Mouse (Mus musculus) heart, embryonic 16.5 days (tissue): Measurements from ENCODE around the gene Stx1b. TPM values are rescaled to one million over a fixed set of nuclear protein-coding genes. Genes with fewer than 3 reads are reported as not detected.
A peak's percentile ranks its signal among the peaks of the same experiment; 100 is the strongest.
"Not testable (repeated sequence)": the region's sequence is repeated elsewhere in the genome, so short reads cannot be mapped to it uniquely, and the experiment has no call there.

Source experiments
- ATAC-seq: fragments of 200-750 bp; cut with Nextera tagmentation; replicated peaks from 2 replicates; pipeline ENCODE4 v1.8.0; 2017; ENCODE audit warnings: moderate number of reproducible peaks; ENCODE audit not compliant: insufficient read depth, low FRiP score; ENCODE audit errors: extremely low read depth
- H3K27ac ChIP-seq: fragments of 300-500 bp; sonication (generic); 2 replicates; pipeline ENCODE4 v1.5.1; 2014; ENCODE audit warnings: mild to moderate bottlenecking, low read length, control low read depth, moderate library complexity
- H3K27me3 ChIP-seq: fragments of 300-500 bp; sonication (generic); 2 replicates; pipeline ENCODE4 v1.6.1; 2014; ENCODE audit warnings: low read length, mixed read lengths; ENCODE audit not compliant: control insufficient read depth, insufficient read depth
- H3K36me3 ChIP-seq: fragments of 300-500 bp; sonication (generic); 2 replicates; pipeline ENCODE4 v1.6.1; 2014; ENCODE audit not compliant: control insufficient read depth, insufficient read depth
- H3K4me1 ChIP-seq: fragments of 300-500 bp; sonication (generic); 2 replicates; pipeline ENCODE4 v1.6.1; 2014; ENCODE audit warnings: low read length, mixed read lengths; ENCODE audit not compliant: control insufficient read depth, insufficient read depth
- H3K4me2 ChIP-seq: fragments of 300-500 bp; sonication (generic); 2 replicates; pipeline ENCODE4 v1.6.1; 2014; ENCODE audit warnings: low read depth, mild to moderate bottlenecking, control low read depth, low read length
- H3K4me3 ChIP-seq: fragments of 300-500 bp; sonication (generic); 2 replicates; pipeline ENCODE4 v1.5.1; 2014; ENCODE audit warnings: mild to moderate bottlenecking, control low read depth, low read length
- H3K9ac ChIP-seq: fragments of 300-500 bp; sonication (generic); 2 replicates; pipeline ENCODE4 v1.6.1; 2014; ENCODE audit warnings: low read length, control low read depth
- H3K9me3 ChIP-seq: fragments of 300-500 bp; sonication (generic); replicated peaks from 2 replicates; pipeline ENCODE4 v1.6.1; 2016; ENCODE audit warnings: low read length; ENCODE audit not compliant: control insufficient read depth
- WGBS: fragments of 180-500 bp; shearing (Covaris S2); extraction: QIAGEN DNeasy Blood & Tissue Kit; methylation state at CpG from one replicate; pipeline ENCODE4 v1.1.7; 2014; 5-methylcytosine and 5-hydroxymethylcytosine counted together
- polyA plus RNA-seq: library from polyadenylated mRNA; unstranded; fragments of >200 nt; fragmentation: Nextera tagmentation; extraction: Ambion mirVana; gene quantifications from 2 replicates; pipeline ENCODE4 v1.2.1, GENCODE M21; 2015

Gene Stx1b
- polyA plus RNA-seq, 1 experiment from 2014 or later: 1.3 TPM

DNA sequence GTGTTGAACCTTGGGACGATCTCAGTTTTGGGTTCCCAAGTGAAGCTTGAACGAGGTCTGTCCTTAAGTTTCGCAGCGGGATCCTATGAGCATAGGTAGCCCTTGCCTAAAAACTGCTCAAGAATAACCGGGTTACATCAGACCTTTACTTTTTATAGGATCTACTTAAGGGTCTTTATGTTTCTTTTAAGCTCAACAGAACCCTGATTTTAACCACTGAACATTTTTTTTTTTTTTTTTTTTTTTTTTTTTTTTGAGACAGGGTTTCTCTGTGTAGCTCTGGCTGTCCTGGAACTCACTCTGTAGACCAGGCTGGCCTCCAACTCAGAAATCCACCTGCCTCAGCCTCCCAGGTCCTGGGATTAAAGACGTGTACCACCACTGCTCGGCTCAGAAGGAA, 48.5 kb downstream of the Stx1b start:
- ATAC-seq, H3K27me3 ChIP-seq, H3K9me3 ChIP-seq: not testable (repeated sequence)
- Histone ChIP-seq H3K9ac (peak overlapping the region; percentile 93), H3K4me3 (peak overlapping the region; percentile 78), H3K4me1 (peaks cover 11% of the 10 kb centered on the region), H3K27ac (peak overlapping the region; percentile 99), H3K4me2 (peak overlapping the region; percentile 76), H3K36me3 (peaks cover 12% of the 10 kb centered on the region)
- WGBS: 70% methylated on average over 7 of the region's 7 CpGs

DNA sequence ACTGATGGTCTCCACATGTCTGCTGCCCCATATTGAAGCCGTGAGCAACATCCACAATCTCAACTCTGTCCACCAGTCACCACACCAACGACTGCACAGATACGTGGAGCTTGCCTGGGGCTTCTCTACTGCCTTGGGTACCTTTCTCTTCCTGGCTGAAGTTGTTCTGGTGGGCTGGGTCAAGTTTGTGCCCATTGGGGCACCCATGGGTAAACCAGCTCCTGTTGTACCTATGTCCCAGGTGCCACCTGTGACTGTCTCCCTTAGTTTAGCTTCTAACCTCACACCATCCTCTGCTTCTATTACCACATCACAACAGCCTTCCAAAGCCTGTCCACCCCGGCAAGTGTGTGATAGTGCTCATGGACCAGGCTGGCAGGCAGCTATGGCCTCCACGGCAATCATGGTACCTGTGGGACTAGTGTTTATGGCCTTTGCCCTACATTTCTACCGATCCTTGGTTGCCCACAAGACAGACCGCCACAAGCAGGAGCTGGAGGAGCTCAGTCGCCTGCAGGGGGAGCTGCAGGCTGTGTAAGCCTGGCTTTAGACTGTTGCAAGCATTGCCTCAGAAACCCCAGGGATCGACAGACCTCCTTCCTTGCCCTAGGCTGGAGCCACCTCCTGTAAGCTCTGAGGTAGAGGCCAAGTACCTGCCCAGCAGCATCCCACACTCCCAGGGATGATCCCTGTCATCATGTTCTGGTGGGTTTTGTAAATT, 50.5 kb downstream of the Stx1b start:
- no peak for ATAC-seq
- H3K9ac ChIP-seq: no peak overlapping the region
- H3K36me3 ChIP-seq: no peaks in the 10 kb centered on the region
- H3K4me3 ChIP-seq: no peak overlapping the region
- no peak overlapping the region for H3K27ac ChIP-seq
- WGBS: 44% methylated on average over 9 of the region's 9 CpGs
- H3K9me3 ChIP-seq: no peaks in the 10 kb centered on the region
- peaks cover 17% of the 10 kb centered on the region for H3K4me1 ChIP-seq
- H3K4me2 ChIP-seq: no peak overlapping the region
- H3K27me3 ChIP-seq: no peaks in the 10 kb centered on the region

DNA sequence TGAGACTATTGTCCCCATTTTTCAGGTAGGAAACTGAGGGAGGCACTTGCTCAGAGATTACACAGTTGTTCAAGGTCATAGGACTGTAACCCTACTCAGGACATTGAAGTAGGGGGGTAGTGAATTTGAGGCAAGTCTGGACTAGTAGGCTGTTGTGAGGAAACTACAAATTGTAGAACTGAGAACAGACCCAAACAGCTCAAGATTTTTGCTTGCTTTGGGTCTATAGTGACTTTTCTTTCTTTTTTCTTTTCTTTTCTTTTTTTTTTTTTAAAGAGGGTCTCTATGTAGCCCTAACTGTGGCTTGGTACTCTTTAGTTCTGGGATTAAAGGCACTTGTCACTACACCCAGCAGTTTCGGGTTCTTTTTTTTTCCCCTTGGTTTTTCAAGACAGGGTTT, 51.8 kb downstream of the Stx1b start:
- peaks cover 6% of the 10 kb centered on the region for H3K36me3 ChIP-seq
- H3K4me1 ChIP-seq: peaks cover 8% of the 10 kb centered on the region
- no peak overlapping the region for H3K27ac ChIP-seq
- ATAC-seq: no peak
- H3K9me3 ChIP-seq: no peaks in the 10 kb centered on the region
- no peak overlapping the region for H3K4me2 ChIP-seq
- 86% methylated on average over 1 of the region's 1 CpGs for WGBS
- no peaks in the 10 kb centered on the region for H3K27me3 ChIP-seq
- H3K4me3 ChIP-seq: no peak overlapping the region
- H3K9ac ChIP-seq: no peak overlapping the region

DNA sequence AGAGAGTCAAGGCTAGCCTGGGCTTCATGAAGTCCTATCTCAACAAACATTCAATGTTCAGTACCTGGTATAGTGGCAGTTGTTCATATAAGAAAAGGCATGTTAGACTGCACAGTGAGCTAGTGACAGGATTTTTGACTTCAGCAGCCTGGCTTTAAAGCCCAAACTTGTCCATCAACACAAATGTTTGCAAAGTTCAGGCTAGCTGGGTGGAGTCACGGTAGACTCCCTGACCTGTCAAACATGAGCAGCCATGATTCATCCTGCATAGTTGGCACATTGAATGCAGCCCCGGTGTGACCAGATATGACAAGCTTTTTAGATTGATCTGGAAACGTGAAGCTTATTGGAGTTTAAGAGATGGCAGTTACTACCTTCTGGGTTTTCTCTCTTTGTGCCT, 52.3 kb downstream of the Stx1b start:
- Histone ChIP-seq H3K9me3 (no peaks in the 10 kb centered on the region), H3K27ac (no peak overlapping the region), H3K4me1 (peaks cover 8% of the 10 kb centered on the region), H3K4me3 (no peak overlapping the region), H3K9ac (no peak overlapping the region), H3K4me2 (no peak overlapping the region), H3K36me3 (peaks cover 6% of the 10 kb centered on the region), H3K27me3 (no peaks in the 10 kb centered on the region)
- no peak for ATAC-seq
- 66% methylated on average over 3 of the region's 3 CpGs for WGBS

DNA sequence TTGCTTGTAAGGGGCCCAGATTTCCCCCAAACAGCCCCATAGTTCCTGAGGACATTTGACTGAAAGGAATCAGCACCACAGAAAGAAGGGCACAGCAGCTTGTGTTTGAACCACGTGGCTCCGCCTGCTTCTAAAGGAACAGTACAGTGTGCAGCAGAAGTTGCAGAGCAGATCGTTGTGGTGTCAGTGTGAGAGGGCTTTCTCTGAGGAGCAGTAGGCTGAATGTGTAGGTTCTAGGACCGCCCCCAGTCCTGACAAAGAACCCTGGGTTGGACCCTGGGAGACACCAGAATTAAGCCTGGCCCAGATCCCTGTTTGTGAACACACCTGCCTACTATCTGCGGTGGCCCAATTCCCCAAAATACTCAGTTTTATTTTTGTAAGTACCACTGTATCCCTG, 53.1 kb downstream of the Stx1b start:
- Histone ChIP-seq H3K4me1 (peaks cover 8% of the 10 kb centered on the region), H3K27me3 (no peaks in the 10 kb centered on the region), H3K9ac (no peak overlapping the region), H3K4me3 (peak overlapping the region; percentile 69; the same call in 1 of the 2 replicates), H3K4me2 (peak overlapping the region; percentile 85; the same call in 1 of the 2 replicates), H3K27ac (no peak overlapping the region), H3K9me3 (no peaks in the 10 kb centered on the region), H3K36me3 (peaks cover 6% of the 10 kb centered on the region)
- ATAC-seq: no peak
- 61% methylated on average over 5 of the region's 5 CpGs for WGBS

DNA sequence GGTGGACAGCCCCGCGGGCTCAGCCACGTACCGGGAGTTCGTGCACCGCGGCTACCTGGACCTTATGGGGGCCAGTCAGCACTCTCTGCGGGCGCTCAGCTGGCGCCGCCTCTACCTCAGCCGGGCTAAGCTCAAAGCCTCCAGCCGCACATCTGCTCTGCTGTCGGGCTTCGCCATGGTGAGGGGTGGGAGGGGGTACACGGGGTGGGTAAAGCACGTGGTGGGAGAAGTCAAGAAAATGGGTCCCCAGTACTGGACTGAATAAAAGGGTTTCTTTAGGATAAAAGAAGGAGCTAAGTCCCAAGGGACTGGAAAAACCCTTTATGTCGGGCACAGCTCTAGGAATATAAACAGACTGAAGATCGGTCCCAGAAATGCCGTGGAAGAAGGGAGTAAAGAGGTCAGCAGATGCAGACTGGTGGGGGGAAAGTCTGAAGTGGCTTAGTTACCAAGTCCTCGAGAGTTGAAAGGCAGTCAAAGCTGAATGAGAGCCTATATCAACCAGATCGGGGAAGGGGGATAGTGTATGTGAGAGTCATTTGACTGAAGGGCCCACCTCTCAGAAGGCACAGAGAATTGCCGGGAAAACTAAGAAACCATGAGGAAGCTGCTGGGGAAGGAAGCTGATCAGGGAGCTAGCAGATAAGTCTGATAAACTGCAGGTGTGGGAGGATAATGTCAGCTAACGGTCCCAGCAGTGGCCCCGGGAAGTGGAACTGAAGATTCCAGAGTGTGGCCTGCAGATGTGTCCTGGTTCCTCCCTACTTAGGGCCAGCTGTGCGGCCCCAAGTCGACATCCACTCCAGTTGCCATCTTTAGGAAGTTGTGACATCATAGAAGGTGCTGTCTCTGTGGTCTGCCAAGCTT, 54.1 kb downstream of the Stx1b start:
- peak; percentile 16; the same call in 1 of the 2 replicates for ATAC-seq
- Histone ChIP-seq H3K9me3 (no peaks in the 10 kb centered on the region), H3K4me3 (peak overlapping the region; percentile 69), H3K36me3 (peaks cover 9% of the 10 kb centered on the region), H3K4me1 (peaks cover 6% of the 10 kb centered on the region; the same call in 1 of the 2 replicates), H3K27me3 (no peaks in the 10 kb centered on the region), H3K27ac (peak overlapping the region; percentile 84), H3K9ac (peak overlapping the region; percentile 85), H3K4me2 (peak overlapping the region; percentile 85)
- WGBS: under 1% methylated on average over 27 of the region's 27 CpGs

DNA sequence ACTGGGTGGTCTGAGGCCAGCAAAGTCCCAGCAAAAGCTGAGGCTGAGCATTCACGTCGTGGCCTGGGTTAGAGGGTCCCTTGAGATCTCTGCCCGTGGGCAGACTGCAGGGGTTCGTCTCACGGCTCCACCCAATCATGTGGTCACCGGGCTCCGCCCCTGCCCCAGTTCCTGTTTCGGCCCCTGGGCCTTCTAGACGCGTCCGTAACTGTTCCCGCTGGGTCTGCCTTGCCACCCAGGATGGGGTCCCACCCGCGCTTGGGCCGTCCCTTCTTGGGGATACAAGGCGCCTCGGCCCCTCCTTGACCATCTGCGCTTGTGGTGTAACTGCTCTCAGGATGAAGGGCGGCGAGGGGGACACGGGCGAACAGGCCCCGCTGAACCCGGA, 54.7 kb downstream of the Stx1b start, which contains the start of gene Orai3:
Gene Orai3, plus strand, starts transcription at position 165 of the 388 bp plus-strand sequence.
- H3K27me3 ChIP-seq: no peaks in the 10 kb centered on the region
- ATAC-seq: peak; percentile 74
- peak within 1 kb of the TSS; percentile 85 for H3K4me2 ChIP-seq
- peaks cover 6% of the 10 kb centered on the region; the same call in 1 of the 2 replicates for H3K4me1 ChIP-seq
- no peaks in the 10 kb centered on the region for H3K9me3 ChIP-seq
- H3K4me3 ChIP-seq: peak within 1 kb of the TSS; percentile 69
- peaks cover 12% of the 10 kb centered on the region for H3K36me3 ChIP-seq
- under 1% methylated on average over 24 of the region's 24 CpGs for WGBS
- H3K27ac ChIP-seq: peak within 1 kb of the TSS; percentile 84
- peak within 1 kb of the TSS; percentile 85 for H3K9ac ChIP-seq

DNA sequence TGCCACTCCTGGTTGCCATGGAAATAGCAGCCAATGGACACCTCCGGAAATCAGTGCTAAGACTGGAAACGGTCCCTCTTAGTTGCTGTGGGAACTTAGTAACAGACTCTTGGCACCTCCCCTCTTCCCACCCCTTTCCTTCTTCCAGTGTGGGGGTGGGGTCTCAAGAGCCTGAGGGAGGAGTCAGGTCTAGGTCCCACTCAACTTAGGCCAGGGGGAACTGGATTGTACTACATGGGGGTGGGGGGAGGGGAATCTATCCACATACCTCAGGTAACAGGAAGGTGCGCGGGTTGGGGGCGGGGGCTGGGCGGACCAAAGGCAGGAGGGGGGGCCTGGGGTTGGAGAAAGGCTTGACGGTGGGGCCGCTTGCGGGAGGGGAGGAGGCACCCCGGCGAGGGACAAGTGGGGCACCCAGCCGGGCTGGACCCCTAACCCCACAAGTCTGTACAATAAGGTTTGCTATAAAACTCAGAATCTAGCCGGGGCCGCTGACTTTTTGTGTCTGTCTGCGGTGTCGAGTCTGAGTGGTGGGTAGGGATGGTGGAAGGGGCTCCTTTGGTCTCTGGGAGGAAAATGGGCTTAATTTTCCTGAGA, 55.3 kb downstream of the Stx1b start:
- no peaks in the 10 kb centered on the region for H3K9me3 ChIP-seq
- H3K4me3 ChIP-seq: peak overlapping the region; percentile 69
- H3K27me3 ChIP-seq: no peaks in the 10 kb centered on the region
- H3K36me3 ChIP-seq: peaks cover 12% of the 10 kb centered on the region
- H3K4me1 ChIP-seq: peaks cover 6% of the 10 kb centered on the region; the same call in 1 of the 2 replicates
- peak overlapping the region; percentile 85 for H3K9ac ChIP-seq
- 2% methylated on average over 16 of the region's 16 CpGs for WGBS
- peak; percentile 86 for ATAC-seq
- peak overlapping the region; percentile 85 for H3K4me2 ChIP-seq
- H3K27ac ChIP-seq: peak overlapping the region; percentile 84
